In the genomic region with DNA sequence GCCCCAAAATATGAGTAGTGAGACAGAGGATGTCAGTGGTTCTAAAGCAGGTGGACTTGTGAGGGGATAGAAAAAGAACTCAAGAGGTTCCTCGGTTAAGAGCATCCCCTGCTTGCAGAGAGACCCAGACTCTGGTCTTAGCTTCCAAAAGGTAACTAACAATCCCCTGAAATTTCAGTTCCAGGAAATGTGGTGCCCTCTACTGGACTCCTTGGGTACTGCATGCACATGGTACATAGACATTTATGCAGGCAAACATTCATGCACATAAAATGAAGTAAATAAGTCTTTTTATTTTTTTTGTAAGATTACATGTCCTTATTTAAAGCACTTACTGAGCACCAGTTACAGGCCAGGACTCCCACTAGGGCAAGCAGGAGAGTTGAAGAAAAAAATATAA, we compare ENCODE assay signal across 14 mouse cellular contexts. TPM values are rescaled to one million over a fixed set of nuclear protein-coding genes. Genes with fewer than 3 reads are reported as not detected.
DNase-seq lines count a peak whose midpoint lies in the region; ATAC-seq and TF ChIP-seq lines count a peak whose summit lies in the region.
"Had no signal": no experiment of that assay in that cellular context is flagged by ENCODE, and none has a peak within 500 bp of the region (broad histone marks: within the 10 kb centered on the region; RNA-seq: fewer than 3 reads in every experiment).

No protein-coding gene starts in this region.

- TF ChIP-seq CTCF in heart, adult 2 months (IDR thresholded peaks at IDR 0.05) = peak; percentile 71
- peak; percentile 69 for TF ChIP-seq CTCF in lung, embryonic 14.5 days (IDR thresholded peaks at IDR 0.05; ENCODE audit: low read depth)
- peak; percentile 95 for TF ChIP-seq CTCF in E14TG2a.4 (conservative IDR thresholded peaks at IDR 0.05; ENCODE audit: low read length)

- intact Hi-C loops in heart, adult 2 months (cut with DNase I) = no loop called here

- H3K27ac ChIP-seq in heart, adult 2 months = no peak overlapping the region
- no peak overlapping the region for H3K27ac ChIP-seq in lung, embryonic 14.5 days (ENCODE audit: low read depth)
- H3K27ac ChIP-seq: hindbrain, embryonic 13.5 days; liver, embryonic 13.5 days had no signal

- no peaks in the 10 kb centered on the region for H3K4me1 ChIP-seq in heart, adult 2 months (ENCODE audit: control insufficient read depth, insufficient read depth, low read length)
- H3K4me1 ChIP-seq in lung, embryonic 14.5 days (ENCODE audit: insufficient read depth) = no peaks in the 10 kb centered on the region
- peaks cover 11% of the 10 kb centered on the region for H3K4me1 ChIP-seq in E14TG2a.4 (replicated peaks; ENCODE audit: low read depth, low read length)
- H3K4me1 ChIP-seq: liver, embryonic 13.5 days had no signal

- no peak overlapping the region for H3K9ac ChIP-seq in heart, adult 2 months (ENCODE audit: low read depth, low read length)
- H3K9ac ChIP-seq in lung, embryonic 14.5 days = no peak overlapping the region
- H3K9ac ChIP-seq: hindbrain, embryonic 13.5 days; liver, embryonic 13.5 days had no signal

- no peak for TF ChIP-seq POLR2A in heart, adult 2 months (IDR thresholded peaks at IDR 0.05; ENCODE audit: insufficient read depth, low read depth, low read length)

- no peaks in the 10 kb centered on the region for H3K36me3 ChIP-seq in heart, adult 2 months (ENCODE audit: control insufficient read depth, insufficient read depth, low read length)
- no peaks in the 10 kb centered on the region for H3K36me3 ChIP-seq in lung, embryonic 14.5 days (ENCODE audit: insufficient read depth)
- no peaks in the 10 kb centered on the region for H3K36me3 ChIP-seq in E14TG2a.4 (ENCODE audit: insufficient read depth, low read length)
- H3K36me3 ChIP-seq: hindbrain, embryonic 13.5 days; liver, embryonic 13.5 days had no signal

- DNase-seq in heart, adult 2 months = no peak
- no peak for DNase-seq in heart, adult 18-20 months
- DNase-seq in lung, embryonic 14.5 days = peak; percentile 36
- no peak for DNase-seq in lung, postnatal 4 days
- peak; percentile 15 for DNase-seq in induced T-regulatory cell, adult 2 months (ENCODE audit: low read depth)
- no peak for DNase-seq in frontal cortex, adult 2 months (ENCODE audit: extremely low spot score in 1 of 2, low spot score in 1 of 2)
- no peak for DNase-seq in spleen, postnatal 36 days (ENCODE audit: low spot score in 2 of 2)
- DNase-seq: adrenal gland, adult 8-10 months; cerebellum, adult 9-11 months; liver, embryonic 13.5 days had no signal

- H3K4me2 ChIP-seq in lung, embryonic 14.5 days = no peak overlapping the region
- H3K4me2 ChIP-seq: hindbrain, embryonic 13.5 days; liver, embryonic 13.5 days had no signal

- TF ChIP-seq EP300 in heart, adult 2 months (IDR thresholded peaks at IDR 0.05; ENCODE audit: insufficient read depth, low read depth, low read length) = no peak

- H3K4me3 ChIP-seq in heart, adult 2 months = no peak overlapping the region
- H3K4me3 ChIP-seq in lung, embryonic 14.5 days (ENCODE audit: low read depth, low read length) = no peak overlapping the region
- H3K4me3 ChIP-seq in E14TG2a.4 (replicated peaks; ENCODE audit: low read length) = no peak overlapping the region
- H3K4me3 ChIP-seq: erythroblast, embryonic 14.5 days; hindbrain, embryonic 13.5 days; liver, embryonic 13.5 days had no signal

- no peaks in the 10 kb centered on the region for H3K9me3 ChIP-seq in lung, embryonic 14.5 days (ENCODE audit: low read depth, low read length)
- no peaks in the 10 kb centered on the region for H3K9me3 ChIP-seq in E14TG2a.4 (ENCODE audit: low read length)
- H3K9me3 ChIP-seq: hindbrain, embryonic 13.5 days; liver, embryonic 13.5 days had no signal

- WGBS in heart, adult 2 months = 79% methylated on average over 1 of the region's 1 CpGs
- WGBS in lung, embryonic 14.5 days = 61% methylated on average over 1 of the region's 1 CpGs

- no peak for ATAC-seq in lung, embryonic 14.5 days (ENCODE audit: insufficient read depth)
- ATAC-seq: CD4-positive, CD25-positive, alpha-beta regulatory T cell, adult 4 months had no signal

- H3K79me2 ChIP-seq in heart, adult 2 months (replicated peaks; ENCODE audit: control insufficient read depth, insufficient read depth, low read length) = no peaks in the 10 kb centered on the region

- H3K27me3 ChIP-seq in heart, adult 2 months (ENCODE audit: control insufficient read depth, insufficient read depth, low read length) = no peaks in the 10 kb centered on the region
- H3K27me3 ChIP-seq in lung, embryonic 14.5 days (ENCODE audit: insufficient read depth, low read length) = no peaks in the 10 kb centered on the region
- H3K27me3 ChIP-seq in E14TG2a.4 (ENCODE audit: insufficient read depth, low read length) = peaks cover 8% of the 10 kb centered on the region
- H3K27me3 ChIP-seq: liver, embryonic 13.5 days had no signal

RNA-seq across cellular contexts. Expression of a gene that starts 45.6 kb away (rescaled TPM):
- total RNA-seq in heart, adult 2 months (2021) = 10 to 100 TPM; 87.2 to 97.9 TPM
- 63.2 and 87.0 TPM in 2 replicates for polyA plus RNA-seq in heart, adult 2 months (2012; rRNA removed)
- total RNA-seq in heart, adult 18-20 months (2021) = 10 to 100 TPM; 92.6 to 98.4 TPM
- 157 and 163 TPM in 2 replicates for polyA plus RNA-seq in lung, embryonic 14.5 days (2014; fragmentation: Nextera tagmentation; extraction: Ambion mirVana)
- polyA plus RNA-seq in frontal cortex, adult 2 months (2012; rRNA removed) = 103 and 112 TPM in 2 replicates

Comparison
In these comparisons a context has a peak if more than half of its experiments do, and no peak if none do; other contexts are left out.
1. DNase-seq: peak in lung, embryonic 14.5 days (single experiment) and induced T-regulatory cell, adult 2 months (single experiment); none in heart, adult 2 months (0 of 2), heart, adult 18-20 months (0 of 2), lung, postnatal 4 days (0 of 2), frontal cortex, adult 2 months (0 of 2) and spleen, postnatal 36 days (0 of 2).
2. Peak in every context shown above with its lines, with median percentiles within 50 percentile points of each other: CTCF ChIP-seq.